Mouse (Mus musculus) liver, embryonic 14.5 days (tissue): ENCODE data around the gene Naa40.

Source experiments
- CTCF ChIP-seq: IDR thresholded peaks from 2 replicates; pipeline ENCODE4 v1.5.1; 2016; ENCODE audit warnings: antibody characterized with exemption, low read depth, control low read depth
- EP300 ChIP-seq: IDR thresholded peaks from 2 replicates; pipeline ENCODE4 v1.6.1; 2016; ENCODE audit warnings: antibody characterized with exemption, low read depth

DNA sequence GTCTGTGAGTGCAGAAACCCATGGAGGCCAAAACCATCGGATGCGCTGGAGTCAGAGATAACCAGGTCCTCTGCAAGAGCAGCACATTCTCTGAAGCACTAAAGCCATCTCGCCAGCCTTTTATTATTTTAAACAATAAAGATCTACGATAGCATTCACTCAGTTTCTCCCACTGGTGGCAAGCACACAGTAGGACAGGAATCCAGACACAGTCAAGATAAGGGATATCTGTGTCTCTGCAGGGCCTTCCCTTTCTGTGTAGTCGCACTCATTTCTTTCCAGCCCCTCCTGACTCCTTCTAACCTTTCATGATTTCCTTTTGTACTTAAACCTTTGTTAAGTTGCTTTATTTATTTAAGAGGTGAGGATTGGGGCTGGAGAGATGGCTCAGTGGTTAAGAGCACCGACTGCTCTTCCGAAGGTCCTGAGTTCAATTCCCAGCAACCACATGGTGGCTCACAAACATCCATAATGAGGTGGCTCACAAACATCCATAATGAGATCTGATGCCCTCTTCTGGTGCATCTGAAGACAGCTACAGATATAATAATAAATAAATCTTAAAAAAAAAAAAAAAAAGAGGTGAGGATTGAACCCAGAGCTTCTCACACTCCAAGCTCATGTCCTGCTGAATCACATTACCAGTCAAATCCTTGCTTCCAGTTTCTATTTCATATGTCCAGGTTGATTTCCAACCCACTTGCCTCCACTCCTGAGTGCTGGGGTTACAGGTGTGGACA, 30.9 kb downstream of the Naa40 start:
- no peak for TF ChIP-seq CTCF
- no peak for TF ChIP-seq EP300
